20 mouse cellular contexts compared by ENCODE assay signal in genomic region chr11:86951672-86952071, GRCm38 (mm10). TPM values are rescaled to one million over a fixed set of nuclear protein-coding genes. Genes with fewer than 3 reads are reported as not detected.
DNase-seq lines count a peak whose midpoint lies in the region; ATAC-seq and TF ChIP-seq lines count a peak whose summit lies in the region.
"Had no signal": no experiment of that assay in that cellular context is flagged by ENCODE, and none has a peak within 500 bp of the region (broad histone marks: within the 10 kb centered on the region; RNA-seq: fewer than 3 reads in every experiment).

No protein-coding gene starts in this region.

- H3K4me2 ChIP-seq in heart, postnatal 0 days (ENCODE audit: low read depth, low read length): no peak overlapping the region
- H3K4me2 ChIP-seq in lung, embryonic 16.5 days (ENCODE audit: low read depth, low read length): no peak overlapping the region
- H3K4me2 ChIP-seq: forebrain, embryonic 12.5 days; liver, embryonic 13.5 days; midbrain, embryonic 11.5 days had no signal

- peaks cover 35% of the 10 kb centered on the region for H3K36me3 ChIP-seq in heart, adult 2 months (ENCODE audit: control insufficient read depth, insufficient read depth, low read length)
- peaks cover 12% of the 10 kb centered on the region; the same call in 1 of the 2 replicates for H3K36me3 ChIP-seq in heart, postnatal 0 days (replicated peaks; ENCODE audit: control insufficient read depth, insufficient read depth, low read length)
- H3K36me3 ChIP-seq in lung, embryonic 16.5 days (ENCODE audit: control insufficient read depth, insufficient read depth, low read length): no peaks in the 10 kb centered on the region
- H3K36me3 ChIP-seq: liver, embryonic 13.5 days had no signal

- WGBS in heart, adult 2 months: 54% methylated on average over 8 of the region's 8 CpGs
- WGBS in heart, postnatal 0 days: 70% methylated on average over 8 of the region's 8 CpGs
- 64% methylated on average over 8 of the region's 8 CpGs for WGBS in lung, embryonic 16.5 days

- no peak overlapping the region for H3K4me3 ChIP-seq in heart, adult 2 months
- no peak overlapping the region for H3K4me3 ChIP-seq in heart, postnatal 0 days (ENCODE audit: low read depth, low read length)
- no peak overlapping the region for H3K4me3 ChIP-seq in lung, embryonic 16.5 days (ENCODE audit: low read length)
- H3K4me3 ChIP-seq: forebrain, embryonic 12.5 days; liver, embryonic 13.5 days had no signal

- no peak for ATAC-seq in heart, postnatal 0 days (ENCODE audit: insufficient read depth, low read depth)
- ATAC-seq in lung, embryonic 16.5 days (ENCODE audit: low read depth): no peak
- ATAC-seq: hindbrain, postnatal 0 days; intestine, postnatal 0 days had no signal

- no peaks in the 10 kb centered on the region for H3K79me2 ChIP-seq in heart, adult 2 months (replicated peaks; ENCODE audit: control insufficient read depth, insufficient read depth, low read length)

- TF ChIP-seq EP300 in heart, adult 2 months (IDR thresholded peaks at IDR 0.05; ENCODE audit: insufficient read depth, low read depth, low read length): no peak
- TF ChIP-seq EP300 in heart, postnatal 0 days (IDR thresholded peaks at IDR 0.05; ENCODE audit: low read depth): no peak

- TF ChIP-seq CTCF in heart, adult 2 months (IDR thresholded peaks at IDR 0.05): no peak
- no peak for TF ChIP-seq CTCF in heart, postnatal 0 days (IDR thresholded peaks at IDR 0.05; ENCODE audit: low read depth)

- H3K27ac ChIP-seq in heart, adult 2 months: peak overlapping the region; percentile 70
- H3K27ac ChIP-seq in heart, postnatal 0 days (ENCODE audit: low read depth): peak overlapping the region; percentile 83
- H3K27ac ChIP-seq in lung, embryonic 16.5 days (ENCODE audit: low read length): peak overlapping the region; percentile 32
- H3K27ac ChIP-seq: forebrain, embryonic 12.5 days; hindbrain, postnatal 0 days; liver, embryonic 13.5 days had no signal

- no peaks in the 10 kb centered on the region for H3K9me3 ChIP-seq in heart, postnatal 0 days (replicated peaks; ENCODE audit: control insufficient read depth, low read length)
- H3K9me3 ChIP-seq in lung, embryonic 16.5 days (ENCODE audit: control insufficient read depth, low read length): no peaks in the 10 kb centered on the region
- H3K9me3 ChIP-seq: forebrain, embryonic 12.5 days; liver, embryonic 13.5 days had no signal

- no peak for TF ChIP-seq POLR2A in heart, adult 2 months (IDR thresholded peaks at IDR 0.05; ENCODE audit: insufficient read depth, low read depth, low read length)

- no peak for DNase-seq in heart, adult 2 months
- no peak for DNase-seq in heart, adult 18-20 months
- no peak for DNase-seq in heart, postnatal 0 days (ENCODE audit: low spot score)
- no peak for DNase-seq in heart, postnatal 4 days
- no peak for DNase-seq in lung, adult 18-20 months
- DNase-seq in layer of hippocampus, adult 18-20 months (ENCODE audit: low spot score in 2 of 2): no peak
- DNase-seq: adrenal gland, postnatal 25 days; B cell, adult 2 months; cerebellum, adult 11-12 months; cerebellum, postnatal 36 days; gastrocnemius, postnatal 10 days; kidney, postnatal 14 days; liver, embryonic 13.5 days; right cerebral cortex, postnatal 25 days; thymus, adult 2 months had no signal

- intact Hi-C loops in heart, adult 2 months (cut with DNase I): no loop called here

- H3K27me3 ChIP-seq in heart, adult 2 months (ENCODE audit: control insufficient read depth, insufficient read depth, low read length): no peaks in the 10 kb centered on the region
- H3K27me3 ChIP-seq in heart, postnatal 0 days (ENCODE audit: control insufficient read depth, insufficient read depth, low read length): no peaks in the 10 kb centered on the region
- no peaks in the 10 kb centered on the region for H3K27me3 ChIP-seq in lung, embryonic 16.5 days (ENCODE audit: control insufficient read depth, insufficient read depth, low read depth, low read length)
- H3K27me3 ChIP-seq: forebrain, embryonic 12.5 days; liver, embryonic 13.5 days had no signal

- H3K4me1 ChIP-seq in heart, adult 2 months (ENCODE audit: control insufficient read depth, insufficient read depth, low read length): peaks cover 39% of the 10 kb centered on the region
- peaks cover 57% of the 10 kb centered on the region for H3K4me1 ChIP-seq in heart, postnatal 0 days (ENCODE audit: control insufficient read depth, insufficient read depth)
- peaks cover 23% of the 10 kb centered on the region for H3K4me1 ChIP-seq in lung, embryonic 16.5 days (replicated peaks; ENCODE audit: control insufficient read depth, insufficient read depth, low read length)

- no peak overlapping the region for H3K9ac ChIP-seq in heart, adult 2 months (ENCODE audit: low read depth, low read length)
- no peak overlapping the region for H3K9ac ChIP-seq in heart, postnatal 0 days (replicated peaks; ENCODE audit: low read depth, low read length)
- H3K9ac ChIP-seq in lung, embryonic 16.5 days (ENCODE audit: low read length): no peak overlapping the region
- H3K9ac ChIP-seq: forebrain, embryonic 12.5 days; liver, embryonic 13.5 days had no signal

RNA-seq across cellular contexts. Expression of gene Ypel2, which starts 41.8 kb away (rescaled TPM):
- total RNA-seq in heart, adult 2 months (2021): 10 to 100 TPM; 11.6 to 26.3 TPM
- polyA plus RNA-seq in heart, adult 2 months (2012; rRNA removed): 7.9 and 12.2 TPM in 2 replicates
- total RNA-seq in heart, adult 18-20 months (2021): 10 to 100 TPM; 21.4 to 25.5 TPM
- total RNA-seq in heart, postnatal 0 days (2014; rRNA removed; ENCODE audit: low replicate concordance): 16.3 and 18.4 TPM in 2 replicates
- polyA plus RNA-seq in heart, postnatal 0 days (2015; fragmentation: Nextera tagmentation; extraction: Ambion mirVana): 16.1 and 17.8 TPM in 2 replicates
- 10 to 100 TPM; 18.9 to 22.7 TPM for total RNA-seq in heart, postnatal 4 days (2021)
- polyA plus RNA-seq in lung, embryonic 16.5 days (2015; fragmentation: Nextera tagmentation; extraction: Ambion mirVana): 11.4 and 11.8 TPM in 2 replicates
- 10 to 100 TPM; 27.7 to 27.9 TPM for total RNA-seq in layer of hippocampus, adult 18-20 months (2021)

Comparison
In these comparisons a context has a peak if more than half of its experiments do, and no peak if none do; other contexts are left out.
1. H3K27ac ChIP-seq: peak in every context shown above with its lines; median percentile 83 in heart, postnatal 0 days; 70 in heart, adult 2 months; 32 in lung, embryonic 16.5 days.